Mouse (Mus musculus): ENCODE results near the gene Chchd10. TPM values are rescaled to one million over a fixed set of nuclear protein-coding genes. Genes with fewer than 3 reads are reported as not detected.

Chchd10 gene
- polyA plus RNA-seq, 1 experiment: 441 TPM

DNA sequence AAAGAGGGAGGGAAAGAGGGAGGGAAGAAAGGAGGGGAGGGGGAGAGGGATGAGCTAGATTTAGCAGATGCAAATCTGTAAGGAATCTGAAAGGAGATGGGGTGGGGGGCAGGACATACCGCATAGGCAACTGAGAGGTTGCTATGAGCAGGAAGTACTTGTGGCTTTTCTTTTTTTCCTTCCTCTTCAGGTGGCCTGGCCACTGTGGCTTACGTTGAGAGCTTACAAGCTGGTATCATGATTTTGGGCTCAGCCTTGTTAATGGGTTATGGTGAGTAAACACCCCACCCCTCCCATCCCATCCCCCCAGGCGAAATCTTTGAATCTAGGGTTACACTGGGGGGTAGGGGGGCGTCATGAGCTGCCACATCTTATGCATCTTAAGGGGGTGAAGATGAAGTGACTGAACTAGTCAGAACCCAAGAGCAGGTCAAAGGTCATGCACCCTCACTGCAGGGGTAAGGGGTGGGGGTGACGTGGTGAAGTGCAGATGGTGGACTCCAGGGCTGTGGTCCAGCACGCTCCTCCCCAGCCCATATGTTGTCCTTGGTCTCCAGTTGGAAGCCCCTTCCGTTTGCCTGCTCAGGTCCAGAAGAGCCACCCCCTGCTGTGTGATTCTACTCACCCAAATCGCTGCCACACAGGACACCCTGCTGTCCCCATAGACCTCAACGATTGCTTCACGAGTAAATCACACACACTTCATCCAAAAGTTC, 45.3 kb downstream of the Chchd10 start:
- Histone ChIP-seq H3ac (ENCODE audit: control insufficient read depth, insufficient read length) (no peak overlapping the region), H3K4me3 (no peak overlapping the region), H3K79me2 (ENCODE audit: control insufficient read depth, insufficient read depth) (no peaks in the 10 kb centered on the region), H3K36me3 (ENCODE audit: control insufficient read depth, insufficient read depth) (no peaks in the 10 kb centered on the region), H3K27me3 (ENCODE audit: control insufficient read depth, insufficient read depth, insufficient read length) (peaks cover 4% of the 10 kb centered on the region), H3K4me2 (ENCODE audit: low read depth) (no peak overlapping the region)
- TF ChIP-seq POLR2A (IDR thresholded peaks at IDR 0.05; ENCODE audit: insufficient read length, low read depth) (no peak), MYOD1 (IDR thresholded peaks at IDR 0.05; ENCODE audit: control insufficient read depth in 1 of 3, insufficient read length in 2 of 3, low read depth in 2 of 3) (no peak), MAX (IDR thresholded peaks at IDR 0.05; ENCODE audit: low read depth) (no peak), CEBPB (IDR thresholded peaks at IDR 0.05; ENCODE audit: insufficient read depth, poor library complexity, severe bottlenecking) (no peak), TCF3 (IDR thresholded peaks at IDR 0.05; ENCODE audit: insufficient read length, low read depth) (no peak), MYOG (IDR thresholded peaks at IDR 0.05; ENCODE audit: control insufficient read depth in 1 of 3, insufficient read depth in 1 of 3, insufficient read length in 2 of 3, low read depth in 2 of 3) (no peak), USF1 (IDR thresholded peaks at IDR 0.05; ENCODE audit: low read depth) (no peak), POLR2AphosphoS2 (IDR thresholded peaks at IDR 0.05; ENCODE audit: insufficient read length, low read depth) (no peak), REST (IDR thresholded peaks at IDR 0.05; ENCODE audit: insufficient read depth, insufficient read length) (no peak), SRF (IDR thresholded peaks at IDR 0.05; ENCODE audit: control insufficient read depth, insufficient read length, low read depth) (no peak), E2F4 (IDR thresholded peaks at IDR 0.05; ENCODE audit: insufficient read depth) (no peak), TCF12 (IDR thresholded peaks at IDR 0.05; ENCODE audit: insufficient read depth, poor library complexity, severe bottlenecking) (no peak)

DNA sequence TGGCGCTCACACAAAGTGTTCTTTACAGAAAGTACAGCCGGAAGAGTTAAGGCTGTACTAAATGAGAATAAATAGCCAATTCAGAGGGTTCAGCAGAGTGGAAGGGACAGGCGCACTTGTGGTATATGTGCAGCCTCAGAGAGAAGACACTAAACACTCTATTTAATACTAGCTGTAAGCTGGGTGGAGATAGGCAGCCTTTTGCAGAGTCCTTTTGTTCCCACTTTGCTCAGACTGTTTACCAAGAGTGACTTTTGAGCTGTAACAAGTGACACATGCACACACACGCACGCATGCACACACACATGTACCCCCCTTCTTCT, 45.9 kb downstream of the Chchd10 start:
- TF ChIP-seq SRF (IDR thresholded peaks at IDR 0.05; ENCODE audit: control insufficient read depth, insufficient read length, low read depth) (no peak), MYOD1 (IDR thresholded peaks at IDR 0.05; ENCODE audit: control insufficient read depth in 1 of 3, insufficient read length in 2 of 3, low read depth in 2 of 3) (no peak), E2F4 (IDR thresholded peaks at IDR 0.05; ENCODE audit: insufficient read depth) (no peak), POLR2A (IDR thresholded peaks at IDR 0.05; ENCODE audit: insufficient read length, low read depth) (no peak), MAX (IDR thresholded peaks at IDR 0.05; ENCODE audit: low read depth) (no peak), USF1 (IDR thresholded peaks at IDR 0.05; ENCODE audit: low read depth) (no peak)
- Histone ChIP-seq H3K27me3 (ENCODE audit: control insufficient read depth, insufficient read depth, insufficient read length) (peaks cover 4% of the 10 kb centered on the region), H3K79me2 (ENCODE audit: control insufficient read depth, insufficient read depth) (no peaks in the 10 kb centered on the region), H3ac (ENCODE audit: control insufficient read depth, insufficient read length) (no peak overlapping the region), H3K36me3 (ENCODE audit: control insufficient read depth, insufficient read depth) (no peaks in the 10 kb centered on the region), H3K4me2 (ENCODE audit: low read depth) (no peak overlapping the region), H3K4me3 (no peak overlapping the region)

DNA sequence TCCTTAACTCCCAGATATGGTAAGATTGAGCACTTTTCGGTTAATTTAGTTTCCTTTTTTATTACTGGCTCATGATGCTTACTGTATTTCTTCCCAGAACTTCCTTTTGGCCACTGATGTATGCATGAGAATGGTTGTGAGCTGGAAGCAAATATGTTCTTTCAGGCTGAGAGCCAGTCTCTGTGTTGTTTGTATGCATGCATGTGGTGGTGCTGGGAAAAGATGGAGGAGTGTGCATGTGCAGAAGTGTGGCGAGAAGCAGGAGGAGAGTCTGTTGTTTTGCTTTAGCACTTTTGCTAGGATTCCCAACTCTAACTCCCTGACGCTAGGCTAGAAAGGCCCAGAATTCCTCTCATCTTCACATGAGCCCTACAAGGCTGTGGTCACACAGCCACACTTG, 46.5 kb downstream of the Chchd10 start:
- peaks cover 4% of the 10 kb centered on the region for H3K27me3 ChIP-seq (ENCODE audit: control insufficient read depth, insufficient read depth, insufficient read length)
- H3ac ChIP-seq (ENCODE audit: control insufficient read depth, insufficient read length): no peak overlapping the region
- no peak for TF ChIP-seq POLR2AphosphoS2 (IDR thresholded peaks at IDR 0.05; ENCODE audit: insufficient read length, low read depth)
- no peak for TF ChIP-seq MAX (IDR thresholded peaks at IDR 0.05; ENCODE audit: low read depth)
- no peak for TF ChIP-seq REST (IDR thresholded peaks at IDR 0.05; ENCODE audit: insufficient read depth, insufficient read length)
- TF ChIP-seq TCF12 (IDR thresholded peaks at IDR 0.05; ENCODE audit: insufficient read depth, poor library complexity, severe bottlenecking): no peak
- no peak for TF ChIP-seq TCF3 (IDR thresholded peaks at IDR 0.05; ENCODE audit: insufficient read length, low read depth)
- no peak for TF ChIP-seq E2F4 (IDR thresholded peaks at IDR 0.05; ENCODE audit: insufficient read depth)
- TF ChIP-seq MYOG (IDR thresholded peaks at IDR 0.05; ENCODE audit: control insufficient read depth in 1 of 3, insufficient read depth in 1 of 3, insufficient read length in 2 of 3, low read depth in 2 of 3): no peak
- no peak for TF ChIP-seq POLR2A (IDR thresholded peaks at IDR 0.05; ENCODE audit: insufficient read length, low read depth)
- no peak for TF ChIP-seq MYOD1 (IDR thresholded peaks at IDR 0.05; ENCODE audit: control insufficient read depth in 1 of 3, insufficient read length in 2 of 3, low read depth in 2 of 3)
- no peak for TF ChIP-seq USF1 (IDR thresholded peaks at IDR 0.05; ENCODE audit: low read depth)
- TF ChIP-seq CEBPB (IDR thresholded peaks at IDR 0.05; ENCODE audit: insufficient read depth, poor library complexity, severe bottlenecking): no peak
- no peak for TF ChIP-seq SRF (IDR thresholded peaks at IDR 0.05; ENCODE audit: control insufficient read depth, insufficient read length, low read depth)
- H3K4me2 ChIP-seq (ENCODE audit: low read depth): no peak overlapping the region
- H3K36me3 ChIP-seq (ENCODE audit: control insufficient read depth, insufficient read depth): no peaks in the 10 kb centered on the region
- H3K79me2 ChIP-seq (ENCODE audit: control insufficient read depth, insufficient read depth): no peaks in the 10 kb centered on the region
- no peak overlapping the region for H3K4me3 ChIP-seq

Other genes with a start within 250 kb of the Chchd10 start
- 24.0 TPM for gene Cabin1, start 168.8 kb upstream of the Chchd10 start, polyA plus RNA-seq (2012; fragmentation: generic; extraction: Trizol)
- 64.2 TPM for gene Ddt, start 159.7 kb upstream of the Chchd10 start, polyA plus RNA-seq (2012; fragmentation: generic; extraction: Trizol)
- gene Gm20441, start 152.2 kb upstream of the Chchd10 start, polyA plus RNA-seq (2012; fragmentation: generic; extraction: Trizol): not detected
- 0.13 TPM for gene Gstt3, start 151.7 kb upstream of the Chchd10 start, polyA plus RNA-seq (2012; fragmentation: generic; extraction: Trizol)
- gene Gstt1, start 134.5 kb upstream of the Chchd10 start, polyA plus RNA-seq (2012; fragmentation: generic; extraction: Trizol): 1.3 TPM
- gene Gstt4, start 110.6 kb upstream of the Chchd10 start, polyA plus RNA-seq (2012; fragmentation: generic; extraction: Trizol): not detected
- 1.4 TPM for gene Gstt2, start 95.7 kb upstream of the Chchd10 start, polyA plus RNA-seq (2012; fragmentation: generic; extraction: Trizol)
- gene Mif, start 72.9 kb upstream of the Chchd10 start, polyA plus RNA-seq (2012; fragmentation: generic; extraction: Trizol): 3,517 TPM
- gene Derl3, start 39.7 kb upstream of the Chchd10 start, polyA plus RNA-seq (2012; fragmentation: generic; extraction: Trizol): 0.58 TPM
- 142 TPM for gene Smarcb1, start 11.5 kb upstream of the Chchd10 start, polyA plus RNA-seq (2012; fragmentation: generic; extraction: Trizol)
- gene Mmp11, start 3.4 kb downstream of the Chchd10 start, polyA plus RNA-seq (2012; fragmentation: generic; extraction: Trizol): 121 TPM
- gene Gm867, start 7.5 kb downstream of the Chchd10 start, polyA plus RNA-seq (2012; fragmentation: generic; extraction: Trizol): 3.2 TPM
- gene Vpreb3, start 9.9 kb downstream of the Chchd10 start, polyA plus RNA-seq (2012; fragmentation: generic; extraction: Trizol): 0.48 TPM
- gene Gm5134, start 21.4 kb downstream of the Chchd10 start, polyA plus RNA-seq (2012; fragmentation: generic; extraction: Trizol): 0.01 TPM
- gene Zfp280b, start 99.5 kb downstream of the Chchd10 start, polyA plus RNA-seq (2012; fragmentation: generic; extraction: Trizol): 5.7 TPM
- gene Slc5a4b, start 177.8 kb downstream of the Chchd10 start, polyA plus RNA-seq (2012; fragmentation: generic; extraction: Trizol): not detected
- gene Slc5a4a, start 214.3 kb downstream of the Chchd10 start, polyA plus RNA-seq (2012; fragmentation: generic; extraction: Trizol): not detected

Measured in myocyte (in vitro differentiated cells).